Mouse (Mus musculus) CD8-positive naive resting alpha-beta T cell, adult 57 days (primary cell): ENCODE results near the gene Olfr132. TPM values are rescaled to one million over a fixed set of nuclear protein-coding genes. Genes with fewer than 3 reads are reported as not detected.

ENCODE experiments used
- total RNA-seq: library from RNA; stranded (reverse); gene quantifications from one replicate; pipeline ENCODE4 v1.2.4, GENCODE M21; 2023

The Olfr132 gene
- not detected for total RNA-seq

GRCm38 (mm10) chr17:38134426-38134825 is at the start of gene Olfr132:
TSS of gene Olfr132 (minus strand) at chr17:38134526.

GRCm38 (mm10) chr17:38171088-38171487 is 36.8 kb upstream of the Olfr132 start, which contains the start of gene Olfr134:
TSS of gene Olfr134 (plus strand) at chr17:38171388.

GRCm38 (mm10) chr17:38144981-38145380 is 10.7 kb upstream of the Olfr132 start, which contains the start of gene Olfr133:
TSS of gene Olfr133 (plus strand) at chr17:38145281.

GRCm38 (mm10) chr17:38088593-38088992 is 45.7 kb downstream of the Olfr132 start, which contains the start of gene Olfr131:
TSS of gene Olfr131 (minus strand) at chr17:38088693.

Other genes with a start within 250 kb of the Olfr132 start
- not detected for gene Olfr127, start 234.1 kb downstream of the Olfr132 start, total RNA-seq
- not detected for gene Olfr128, start 214.0 kb downstream of the Olfr132 start, total RNA-seq
- gene Olfr761, start 181.4 kb downstream of the Olfr132 start, total RNA-seq = not detected
- gene Olfr129, start 74.4 kb downstream of the Olfr132 start, total RNA-seq = not detected
- gene Olfr130, start 70.6 kb downstream of the Olfr132 start, total RNA-seq = not detected
- not detected for gene Olfr131, start 45.8 kb downstream of the Olfr132 start, total RNA-seq
- gene Olfr133, start 10.8 kb upstream of the Olfr132 start, total RNA-seq = not detected
- not detected for gene Olfr134, start 36.9 kb upstream of the Olfr132 start, total RNA-seq
- not detected for gene Olfr135, start 69.8 kb upstream of the Olfr132 start, total RNA-seq
- gene Olfr138, start 126.5 kb upstream of the Olfr132 start, total RNA-seq = not detected
- gene Olfr137, start 173.0 kb upstream of the Olfr132 start, total RNA-seq = not detected
- not detected for gene Olfr136, start 195.3 kb upstream of the Olfr132 start, total RNA-seq